Mouse (Mus musculus): ENCODE data around the gene Ecd. TPM values are rescaled to one million over a fixed set of nuclear protein-coding genes. Genes with fewer than 3 reads are reported as not detected.

The Ecd gene
- polyA plus RNA-seq (2015; fragmentation: Nextera tagmentation; extraction: Ambion mirVana), result 42.5 and 46.9 TPM in 2 replicates

GRCm38 (mm10) chr14:20347991-20348541 lies at the start of gene Ecd, which contains the start of gene Fam149b:
Gene Ecd, minus strand, starts transcription at chr14:20348121.
Gene Fam149b, plus strand, starts transcription at chr14:20348162.
- H3K36me3 ChIP-seq (ENCODE audit: control insufficient read depth, insufficient read depth, low read length), result peaks cover 3% of the 10 kb centered on the region; the same call in 1 of the 2 replicates
- peak within 1 kb of the TSS; percentile 69 for H3K4me2 ChIP-seq (ENCODE audit: low read depth, low read length)
- H3K27ac ChIP-seq (ENCODE audit: low read length), result peak within 1 kb of the TSS; percentile 96
- H3K4me1 ChIP-seq (ENCODE audit: control insufficient read depth, insufficient read depth, low read length), result no peaks in the 10 kb centered on the region
- under 1% methylated on average over 42 of the region's 42 CpGs for WGBS
- ATAC-seq, result peak; percentile 99
- H3K9ac ChIP-seq (ENCODE audit: low read depth, low read length), result peak within 1 kb of the TSS; percentile 96
- no peaks in the 10 kb centered on the region for H3K27me3 ChIP-seq (replicated peaks; ENCODE audit: control insufficient read depth, insufficient read depth, low read length)
- H3K4me3 ChIP-seq (ENCODE audit: low read length), result peak within 1 kb of the TSS; percentile 84
- H3K9me3 ChIP-seq (ENCODE audit: control insufficient read depth, low read length), result no peaks in the 10 kb centered on the region

GRCm38 (mm10) chr14:20397220-20397619 lies 49.3 kb upstream of the Ecd start:
- Histone ChIP-seq H3K27ac (ENCODE audit: low read length) (no peak overlapping the region), H3K27me3 (replicated peaks; ENCODE audit: control insufficient read depth, insufficient read depth, low read length) (no peaks in the 10 kb centered on the region), H3K4me2 (ENCODE audit: low read depth, low read length) (no peak overlapping the region), H3K4me3 (ENCODE audit: low read length) (no peak overlapping the region), H3K36me3 (ENCODE audit: control insufficient read depth, insufficient read depth, low read length) (no peaks in the 10 kb centered on the region), H3K9ac (ENCODE audit: low read depth, low read length) (no peak overlapping the region), H3K9me3 (ENCODE audit: control insufficient read depth, low read length) (no peaks in the 10 kb centered on the region), H3K4me1 (ENCODE audit: control insufficient read depth, insufficient read depth, low read length) (peaks cover 5% of the 10 kb centered on the region; the same call in 1 of the 2 replicates)
- 85% methylated on average over 9 of the region's 9 CpGs for WGBS
- ATAC-seq, result no peak

- peak within 1 kb of the TSS; percentile 69 for H3K4me2 ChIP-seq (ENCODE audit: low read depth, low read length)
- no peaks in the 10 kb centered on the region for H3K36me3 ChIP-seq (ENCODE audit: control insufficient read depth, insufficient read depth, low read length)
- ATAC-seq, result peak; percentile 95
- no peaks in the 10 kb centered on the region for H3K27me3 ChIP-seq (replicated peaks; ENCODE audit: control insufficient read depth, insufficient read depth, low read length)
- peak within 1 kb of the TSS; percentile 81 for H3K4me3 ChIP-seq (ENCODE audit: low read length)
- H3K9ac ChIP-seq (ENCODE audit: low read depth, low read length), result peak within 1 kb of the TSS; percentile 94
- H3K9me3 ChIP-seq (ENCODE audit: control insufficient read depth, low read length), result no peaks in the 10 kb centered on the region
- peak within 1 kb of the TSS; percentile 87 for H3K27ac ChIP-seq (ENCODE audit: low read length)
- under 1% methylated on average over 68 of the region's 68 CpGs for WGBS
- H3K4me1 ChIP-seq (ENCODE audit: control insufficient read depth, insufficient read depth, low read length), result peaks cover 11% of the 10 kb centered on the region
These were observed 45.4 kb upstream of the Ecd start, which contains the start of gene Mrps16 for GRCm38 (mm10) chr14:20393205-20393913. Gene Mrps16, minus strand, starts transcription at chr14:20393634.

GRCm38 (mm10) chr14:20392326-20392725 lies 44.4 kb upstream of the Ecd start:
- no peaks in the 10 kb centered on the region for H3K36me3 ChIP-seq (ENCODE audit: control insufficient read depth, insufficient read depth, low read length)
- H3K4me1 ChIP-seq (ENCODE audit: control insufficient read depth, insufficient read depth, low read length), result peaks cover 17% of the 10 kb centered on the region
- no peak overlapping the region for H3K4me3 ChIP-seq (ENCODE audit: low read length)
- no peaks in the 10 kb centered on the region for H3K9me3 ChIP-seq (ENCODE audit: control insufficient read depth, low read length)
- no peak for ATAC-seq
- WGBS, result 85% methylated on average over 3 of the region's 4 CpGs
- peak overlapping the region; percentile 63; the same call in 1 of the 2 replicates for H3K4me2 ChIP-seq (ENCODE audit: low read depth, low read length)
- H3K9ac ChIP-seq (ENCODE audit: low read depth, low read length), result no peak overlapping the region
- no peaks in the 10 kb centered on the region for H3K27me3 ChIP-seq (replicated peaks; ENCODE audit: control insufficient read depth, insufficient read depth, low read length)
- no peak overlapping the region for H3K27ac ChIP-seq (ENCODE audit: low read length)

- 82% methylated on average over 8 of the region's 8 CpGs for WGBS
- no peaks in the 10 kb centered on the region for H3K9me3 ChIP-seq (ENCODE audit: control insufficient read depth, low read length)
- H3K9ac ChIP-seq (ENCODE audit: low read depth, low read length), result no peak overlapping the region
- no peak for ATAC-seq
- H3K36me3 ChIP-seq (ENCODE audit: control insufficient read depth, insufficient read depth, low read length), result no peaks in the 10 kb centered on the region
- H3K4me3 ChIP-seq (ENCODE audit: low read length), result peak overlapping the region; percentile 62
- H3K27ac ChIP-seq (ENCODE audit: low read length), result peak overlapping the region; percentile 81
- no peaks in the 10 kb centered on the region for H3K27me3 ChIP-seq (replicated peaks; ENCODE audit: control insufficient read depth, insufficient read depth, low read length)
- peaks cover 25% of the 10 kb centered on the region for H3K4me1 ChIP-seq (ENCODE audit: control insufficient read depth, insufficient read depth, low read length)
- H3K4me2 ChIP-seq (ENCODE audit: low read depth, low read length), result peak overlapping the region; percentile 60
These were observed 41.6 kb upstream of the Ecd start for GRCm38 (mm10) chr14:20389446-20390079.

GRCm38 (mm10) chr14:20388441-20389129 lies 40.7 kb upstream of the Ecd start, which contains the start of gene Dnajc9:
Gene Dnajc9, minus strand, starts transcription at chr14:20388910.
- H3K4me1 ChIP-seq (ENCODE audit: control insufficient read depth, insufficient read depth, low read length), result peaks cover 21% of the 10 kb centered on the region
- peak within 1 kb of the TSS; percentile 80 for H3K4me2 ChIP-seq (ENCODE audit: low read depth, low read length)
- peak within 1 kb of the TSS; percentile 81 for H3K27ac ChIP-seq (ENCODE audit: low read length)
- under 1% methylated on average over 58 of the region's 59 CpGs for WGBS
- H3K27me3 ChIP-seq (replicated peaks; ENCODE audit: control insufficient read depth, insufficient read depth, low read length), result no peaks in the 10 kb centered on the region
- H3K9me3 ChIP-seq (ENCODE audit: control insufficient read depth, low read length), result no peaks in the 10 kb centered on the region
- ATAC-seq, result peak; percentile 71
- H3K4me3 ChIP-seq (ENCODE audit: low read length), result peak within 1 kb of the TSS; percentile 62
- no peaks in the 10 kb centered on the region for H3K36me3 ChIP-seq (ENCODE audit: control insufficient read depth, insufficient read depth, low read length)
- H3K9ac ChIP-seq (ENCODE audit: low read depth, low read length), result peak within 1 kb of the TSS; percentile 70

- Histone ChIP-seq H3K27me3 (replicated peaks; ENCODE audit: control insufficient read depth, insufficient read depth, low read length) (no peaks in the 10 kb centered on the region), H3K36me3 (ENCODE audit: control insufficient read depth, insufficient read depth, low read length) (0 out of 2 replicates have a peak, but pooled peaks cover 4% of the 10 kb centered on the region), H3K4me3 (ENCODE audit: low read length) (no peak overlapping the region), H3K27ac (ENCODE audit: low read length) (no peak overlapping the region), H3K9ac (ENCODE audit: low read depth, low read length) (no peak overlapping the region), H3K4me1 (ENCODE audit: control insufficient read depth, insufficient read depth, low read length) (0 out of 2 replicates have a peak, but pooled peaks cover 5% of the 10 kb centered on the region), H3K9me3 (ENCODE audit: control insufficient read depth, low read length) (no peaks in the 10 kb centered on the region), H3K4me2 (ENCODE audit: low read depth, low read length) (no peak overlapping the region)
- ATAC-seq, result no peak
- 90% methylated on average over 9 of the region's 9 CpGs for WGBS
These were observed 32.0 kb upstream of the Ecd start for GRCm38 (mm10) chr14:20379753-20380430.

GRCm38 (mm10) chr14:20379087-20379640 lies 31.2 kb upstream of the Ecd start:
- Histone ChIP-seq H3K27ac (ENCODE audit: low read length) (no peak overlapping the region), H3K36me3 (ENCODE audit: control insufficient read depth, insufficient read depth, low read length) (0 out of 2 replicates have a peak, but pooled peaks cover 4% of the 10 kb centered on the region), H3K4me2 (ENCODE audit: low read depth, low read length) (no peak overlapping the region), H3K9ac (ENCODE audit: low read depth, low read length) (no peak overlapping the region), H3K27me3 (replicated peaks; ENCODE audit: control insufficient read depth, insufficient read depth, low read length) (no peaks in the 10 kb centered on the region), H3K9me3 (ENCODE audit: control insufficient read depth, low read length) (no peaks in the 10 kb centered on the region), H3K4me3 (ENCODE audit: low read length) (no peak overlapping the region), H3K4me1 (ENCODE audit: control insufficient read depth, insufficient read depth, low read length) (0 out of 2 replicates have a peak, but pooled peaks cover 5% of the 10 kb centered on the region)
- WGBS, result 74% methylated on average over 5 of the region's 5 CpGs
- peak; percentile 41; the same call in 1 of the 2 replicates for ATAC-seq

Data from intestine, embryonic 16.5 days (tissue).